ENCODE assay signal across 7 mouse cellular contexts in genomic region chrX:71491931-71492633, GRCm38 (mm10). TPM values are rescaled to one million over a fixed set of nuclear protein-coding genes. Genes with fewer than 3 reads are reported as not detected.
DNase-seq lines count a peak whose midpoint lies in the region; ATAC-seq and TF ChIP-seq lines count a peak whose summit lies in the region.

No protein-coding gene starts in this region.

- H3K27me3 ChIP-seq in lung, postnatal 0 days (replicated peaks; ENCODE audit: insufficient read depth, low read length): no peaks in the 10 kb centered on the region
- no peaks in the 10 kb centered on the region for H3K27me3 ChIP-seq in hindbrain, embryonic 13.5 days
- H3K27me3 ChIP-seq in midbrain, embryonic 11.5 days (ENCODE audit: control insufficient read depth, insufficient read depth, low read length): no peaks in the 10 kb centered on the region

- H3K4me2 ChIP-seq in lung, postnatal 0 days (replicated peaks; ENCODE audit: low read depth, low read length): peak overlapping the region; percentile 64
- H3K4me2 ChIP-seq in hindbrain, embryonic 13.5 days: peak overlapping the region; percentile 65
- peak overlapping the region; percentile 63 for H3K4me2 ChIP-seq in midbrain, embryonic 11.5 days

- no peaks in the 10 kb centered on the region for H3K9me3 ChIP-seq in lung, postnatal 0 days (ENCODE audit: low read length)
- no peaks in the 10 kb centered on the region for H3K9me3 ChIP-seq in hindbrain, embryonic 13.5 days
- H3K9me3 ChIP-seq in midbrain, embryonic 11.5 days (ENCODE audit: control insufficient read depth, low read length): no peaks in the 10 kb centered on the region

- H3K9ac ChIP-seq in lung, postnatal 0 days (replicated peaks; ENCODE audit: low read depth): peak overlapping the region; percentile 58
- H3K9ac ChIP-seq in hindbrain, embryonic 13.5 days: peak overlapping the region; percentile 73
- H3K9ac ChIP-seq in midbrain, embryonic 11.5 days (ENCODE audit: low read length): peak overlapping the region; percentile 64

- DNase-seq in lung, postnatal 0 days (ENCODE audit: low spot score): peak; percentile 15
- no peak for DNase-seq in lung, postnatal 4 days
- DNase-seq in cerebellum, postnatal 25 days: peak; percentile 12
- peak; percentile 85 for DNase-seq in midbrain, embryonic 11.5 days (ENCODE audit: low spot score, missing footprints)
- no peak for DNase-seq in embryo, embryonic 10.5 days (ENCODE audit: low spot score)
- DNase-seq in adipocyte (ENCODE audit: low spot score): no peak

- H3K27ac ChIP-seq in lung, postnatal 0 days (ENCODE audit: low read length): peak overlapping the region; percentile 86
- peak overlapping the region; percentile 92 for H3K27ac ChIP-seq in hindbrain, embryonic 13.5 days
- H3K27ac ChIP-seq in midbrain, embryonic 11.5 days (ENCODE audit: low read depth, low read length): no peak overlapping the region; the same call in 1 of the 2 replicates

- peak; percentile 63 for ATAC-seq in lung, postnatal 0 days
- ATAC-seq in hindbrain, embryonic 13.5 days (ENCODE audit: low FRiP score): no peak; the same call in 1 of the 2 replicates
- peak; percentile 89; the same call in 1 of the 2 replicates for ATAC-seq in midbrain, embryonic 11.5 days (ENCODE audit: low FRiP score)

- TF ChIP-seq CTCF in lung, postnatal 0 days (IDR thresholded peaks at IDR 0.05): no peak

- H3K4me3 ChIP-seq in lung, postnatal 0 days (ENCODE audit: low read depth, low read length): peak overlapping the region; percentile 48
- peak overlapping the region; percentile 50 for H3K4me3 ChIP-seq in hindbrain, embryonic 13.5 days
- peak overlapping the region; percentile 45 for H3K4me3 ChIP-seq in midbrain, embryonic 11.5 days (ENCODE audit: low read depth, low read length)

- no peaks in the 10 kb centered on the region for H3K36me3 ChIP-seq in lung, postnatal 0 days (ENCODE audit: insufficient read depth, low read length)
- H3K36me3 ChIP-seq in hindbrain, embryonic 13.5 days: no peaks in the 10 kb centered on the region
- no peaks in the 10 kb centered on the region for H3K36me3 ChIP-seq in midbrain, embryonic 11.5 days (ENCODE audit: control insufficient read depth, insufficient read depth, low read length)

- no peaks in the 10 kb centered on the region for H3K4me1 ChIP-seq in lung, postnatal 0 days (ENCODE audit: insufficient read depth, low read depth, low read length)
- peaks cover 21% of the 10 kb centered on the region for H3K4me1 ChIP-seq in hindbrain, embryonic 13.5 days (replicated peaks)
- peaks cover 2% of the 10 kb centered on the region; the same call in 1 of the 2 replicates for H3K4me1 ChIP-seq in midbrain, embryonic 11.5 days (ENCODE audit: control insufficient read depth, insufficient read depth, low read length)

- 22% methylated on average over 15 of the region's 17 CpGs for WGBS in lung, postnatal 0 days
- WGBS in hindbrain, embryonic 13.5 days: 15% methylated on average over 17 of the region's 17 CpGs
- WGBS in midbrain, embryonic 11.5 days: 22% methylated on average over 16 of the region's 17 CpGs

- TF ChIP-seq EP300 in lung, postnatal 0 days (IDR thresholded peaks at IDR 0.05): no peak

RNA-seq across cellular contexts. Expression of gene Cd99l2, which starts 0.6 kb away (rescaled TPM):
- polyA plus RNA-seq in lung, postnatal 0 days (2015; fragmentation: Nextera tagmentation; extraction: Ambion mirVana): 17.0 and 21.1 TPM in 2 replicates
- 64.1 and 67.0 TPM in 2 replicates for polyA plus RNA-seq in hindbrain, embryonic 13.5 days (2015; fragmentation: Nextera tagmentation; extraction: Ambion mirVana)
- polyA plus RNA-seq in midbrain, embryonic 11.5 days (2014; fragmentation: Nextera tagmentation; extraction: Ambion mirVana): 28.3 and 28.7 TPM in 2 replicates

Comparison
In these comparisons a context has a peak if more than half of its experiments do, and no peak if none do; other contexts are left out.
1. DNase-seq: peak in lung, postnatal 0 days (single experiment), cerebellum, postnatal 25 days (2 of 2) and midbrain, embryonic 11.5 days (single experiment); none in lung, postnatal 4 days (0 of 2), embryo, embryonic 10.5 days (single experiment) and adipocyte (single experiment).
2. Peak in every context shown above with its lines, with median percentiles within 50 percentile points of each other: H3K4me2 ChIP-seq, H3K4me3 ChIP-seq and H3K9ac ChIP-seq.